Comparison of ENCODE assay signal across 8 mouse cellular contexts in genomic region chr12:116049701-116050100, GRCm38 (mm10). TPM values are rescaled to one million over a fixed set of nuclear protein-coding genes. Genes with fewer than 3 reads are reported as not detected.
DNase-seq lines count a peak whose midpoint lies in the region; ATAC-seq lines count a peak whose summit lies in the region.

No protein-coding gene starts in this region.

- H3K36me3 ChIP-seq in forebrain, embryonic 14.5 days (ENCODE audit: control insufficient read depth, insufficient read depth, low read length), result peaks cover 16% of the 10 kb centered on the region
- peaks cover 14% of the 10 kb centered on the region for H3K36me3 ChIP-seq in forebrain, embryonic 16.5 days (ENCODE audit: control insufficient read depth, insufficient read depth)

- H3K9ac ChIP-seq in forebrain, embryonic 14.5 days (ENCODE audit: low read length), result no peak overlapping the region
- H3K9ac ChIP-seq in forebrain, embryonic 16.5 days (replicated peaks; ENCODE audit: low read depth, low read length), result no peak overlapping the region

- peaks cover 9% of the 10 kb centered on the region for H3K9me3 ChIP-seq in forebrain, embryonic 14.5 days (replicated peaks; ENCODE audit: control insufficient read depth, low read length)
- peaks cover 2% of the 10 kb centered on the region; the same call in 1 of the 2 replicates for H3K9me3 ChIP-seq in forebrain, embryonic 16.5 days (ENCODE audit: control insufficient read depth, low read length)

- no peak for DNase-seq in forebrain, embryonic 14.5 days (ENCODE audit: low spot score)
- DNase-seq in 416B (ENCODE audit: low read depth), result peak; percentile 79
- DNase-seq in brain, adult 2 months (ENCODE audit: low read depth, low spot score), result peak; percentile 59
- no peak for DNase-seq in layer of hippocampus, postnatal 14 days (ENCODE audit: low spot score in 2 of 2)
- no peak for DNase-seq in cerebellum, postnatal 14 days
- no peak for DNase-seq in adrenal gland, adult 18-20 months (ENCODE audit: low spot score in 2 of 2)

- no peak overlapping the region for H3K4me3 ChIP-seq in forebrain, embryonic 14.5 days (ENCODE audit: low read depth, low read length)
- no peak overlapping the region for H3K4me3 ChIP-seq in forebrain, embryonic 16.5 days (replicated peaks; ENCODE audit: low read length)

- no peak overlapping the region for H3K27ac ChIP-seq in forebrain, embryonic 14.5 days (ENCODE audit: low read depth, low read length)
- no peak overlapping the region for H3K27ac ChIP-seq in forebrain, embryonic 16.5 days (ENCODE audit: low read length)

- H3K4me1 ChIP-seq in forebrain, embryonic 14.5 days (ENCODE audit: control insufficient read depth, insufficient read depth, low read length), result peaks cover 5% of the 10 kb centered on the region
- peaks cover 17% of the 10 kb centered on the region for H3K4me1 ChIP-seq in forebrain, embryonic 16.5 days (replicated peaks; ENCODE audit: control insufficient read depth, insufficient read depth, low read length)

- 88% methylated on average over 6 of the region's 6 CpGs for WGBS in forebrain, embryonic 14.5 days
- 88% methylated on average over 6 of the region's 6 CpGs for WGBS in forebrain, embryonic 16.5 days

- no peaks in the 10 kb centered on the region for H3K27me3 ChIP-seq in forebrain, embryonic 14.5 days (replicated peaks; ENCODE audit: control insufficient read depth, insufficient read depth, low read length)
- no peaks in the 10 kb centered on the region for H3K27me3 ChIP-seq in forebrain, embryonic 16.5 days (replicated peaks; ENCODE audit: control insufficient read depth, insufficient read depth, low read length)

- peak overlapping the region; percentile 59; the same call in 1 of the 2 replicates for H3K4me2 ChIP-seq in forebrain, embryonic 14.5 days (ENCODE audit: low read length)
- no peak overlapping the region for H3K4me2 ChIP-seq in forebrain, embryonic 16.5 days (ENCODE audit: low read length)

- no peak for ATAC-seq in forebrain, embryonic 14.5 days
- no peak for ATAC-seq in forebrain, embryonic 16.5 days
- peak; percentile 37 for ATAC-seq in megakaryocyte progenitor cell, adult 5-6 weeks (replicated peaks; ENCODE audit: poor library complexity)

RNA-seq across cellular contexts. Expression of gene Zfp386, which starts 2.2 kb away (rescaled TPM):
- 69.9 and 77.0 TPM in 2 replicates for polyA plus RNA-seq in forebrain, embryonic 14.5 days (2014; fragmentation: Nextera tagmentation; extraction: Ambion mirVana)
- polyA plus RNA-seq in forebrain, embryonic 16.5 days (2015; fragmentation: Nextera tagmentation; extraction: Ambion mirVana), result 68.3 and 72.3 TPM in 2 replicates
- 48.7 and 59.7 TPM in 2 replicates for total RNA-seq in megakaryocyte progenitor cell, adult 5-6 weeks (2015)
- 35.5 and 37.2 TPM in 2 replicates for total RNA-seq in megakaryocyte progenitor cell, adult 5-6 weeks (2017)
- total RNA-seq in layer of hippocampus, postnatal 14 days (2021), result 10 to 100 TPM; 37.6 to 43.3 TPM
- 10 to 100 TPM; 24.6 to 24.9 TPM for total RNA-seq in adrenal gland, adult 18-20 months (2021)

RNA-seq across cellular contexts. Expression of gene Vipr2, which starts 27.8 kb away (rescaled TPM):
- polyA plus RNA-seq in forebrain, embryonic 14.5 days (2014; fragmentation: Nextera tagmentation; extraction: Ambion mirVana), result 0.46 and 1.2 TPM in 2 replicates
- 0.75 and 0.92 TPM in 2 replicates for polyA plus RNA-seq in forebrain, embryonic 16.5 days (2015; fragmentation: Nextera tagmentation; extraction: Ambion mirVana)
- 0.64 and 2.3 TPM in 2 replicates for total RNA-seq in megakaryocyte progenitor cell, adult 5-6 weeks (2015)
- 2.4 and 3.4 TPM in 2 replicates for total RNA-seq in megakaryocyte progenitor cell, adult 5-6 weeks (2017)
- 1 to 10 TPM; 1.8 to 2.2 TPM for total RNA-seq in layer of hippocampus, postnatal 14 days (2021)
- total RNA-seq in adrenal gland, adult 18-20 months (2021), result under 1 TPM; 0.40 to 0.67 TPM

Comparison
In these comparisons a context has a peak if more than half of its experiments do, and no peak if none do; other contexts are left out.
1. DNase-seq: peak in 416B (single experiment) and brain, adult 2 months (single experiment); none in forebrain, embryonic 14.5 days (single experiment), layer of hippocampus, postnatal 14 days (0 of 2), cerebellum, postnatal 14 days (0 of 2) and adrenal gland, adult 18-20 months (0 of 2).